Mouse (Mus musculus) lung, postnatal 0 days (tissue): Measurements from ENCODE around the gene Gng8.
A peak's percentile ranks its signal among the peaks of the same experiment; 100 is the strongest.

Source experiments
- CTCF ChIP-seq: IDR thresholded peaks from 2 replicates; pipeline ENCODE4 v1.5.1; 2016; ENCODE audit warnings: antibody characterized with exemption, mild to moderate bottlenecking
- EP300 ChIP-seq: IDR thresholded peaks from 2 replicates; pipeline ENCODE4 v1.6.1; 2016; ENCODE audit warnings: antibody characterized with exemption, mild to moderate bottlenecking, control low read depth

GRCm38 (mm10) chr7:16931968-16932627 is 40.5 kb downstream of the Gng8 start:
- TF ChIP-seq CTCF, result peak; percentile 94
- TF ChIP-seq EP300, result no peak
